Mouse (Mus musculus) G1E (cell line): ENCODE results near the gene Speer4f2. TPM values are rescaled to one million over a fixed set of nuclear protein-coding genes. Genes with fewer than 3 reads are reported as not detected.
"Not testable (repeated sequence)": the region's sequence is repeated elsewhere in the genome, so short reads cannot be mapped to it uniquely, and the experiment has no call there.

ENCODE experiments used
- ATAC-seq: 2 replicates; pipeline ENCODE4 v1.8.0; 2016; ENCODE audit warnings: mild to moderate bottlenecking; ENCODE audit not compliant: insufficient number of reproducible peaks, poor library complexity, low FRiP score, severe bottlenecking; ENCODE audit errors: extremely low read depth
- DNase-seq: peaks from one replicate; pipeline ENCODE4 v3.0.0; 2012; ENCODE audit warnings: low spot score
- H3K27me3 ChIP-seq: 2 replicates; pipeline ENCODE4 v1.6.1; 2012; ENCODE audit warnings: mild to moderate bottlenecking, low read length, inconsistent platforms; ENCODE audit not compliant: insufficient read depth
- H3K36me3 ChIP-seq: replicated peaks from 2 replicates; pipeline ENCODE3; 2012; ENCODE audit warnings: mild to moderate bottlenecking, inconsistent platforms
- H3K4me1 ChIP-seq: 2 replicates; pipeline ENCODE4 v1.6.1; 2012; ENCODE audit warnings: low read depth, low read length, inconsistent platforms, mixed read lengths; ENCODE audit not compliant: insufficient read depth
- H3K4me3 ChIP-seq: 2 replicates; pipeline ENCODE4 v1.5.1; 2012; ENCODE audit warnings: low read depth, mild to moderate bottlenecking, inconsistent platforms, low read length, moderate library complexity, mixed read lengths
- H3K9me3 ChIP-seq: replicated peaks from 2 replicates; pipeline ENCODE4 v1.6.1; 2012; ENCODE audit warnings: inconsistent platforms
- CTCF ChIP-seq: IDR thresholded peaks from 2 replicates; pipeline ENCODE4 v1.5.1; 2012; ENCODE audit warnings: low read depth, low read length, inconsistent platforms, mixed read lengths
- GATA1 ChIP-seq: IDR thresholded peaks from 2 replicates; pipeline ENCODE4 v1.6.1; 2012; ENCODE audit warnings: borderline replicate concordance, low read length, inconsistent platforms, mixed read lengths
- GATA2 ChIP-seq: IDR thresholded peaks from 2 replicates; pipeline ENCODE4 v1.6.1; 2012; ENCODE audit warnings: low read depth, low read length, inconsistent platforms, borderline replicate concordance
- POLR2AphosphoS5 ChIP-seq: IDR thresholded peaks from 2 replicates; pipeline ENCODE4 v1.6.1; 2012; ENCODE audit warnings: low read depth, low read length, inconsistent platforms; ENCODE audit not compliant: insufficient replicate concordance
- TAL1 ChIP-seq: conservative IDR thresholded peaks from 2 replicates; pipeline ENCODE4 v1.6.1; 2012; ENCODE audit warnings: low read depth, low read length, inconsistent platforms, mixed read lengths
- polyA plus RNA-seq: library from polyadenylated mRNA; stranded (reverse); fragments of >175 nt; gene quantifications from 2 replicates; pipeline ENCODE4 v1.2.3, GENCODE M21; 2012
- total RNA-seq, 2 experiments: library from RNA; stranded (forward) in 1 of 2; stranded (reverse) in 1 of 2; fragments of 200-1000 nt in 1 of 2; fragments of >200 nt in 1 of 2; fragmentation: Nextera tagmentation in 1 of 2; gene quantifications; 2 replicates each; pipeline ENCODE4 v1.2.3; 2014 to 2017

Speer4f2 gene
- not detected in 2 replicates for total RNA-seq (2014; fragmentation: Nextera tagmentation)
- not detected in 2 replicates for total RNA-seq (2017)
- polyA plus RNA-seq, result not detected in 2 replicates

- not testable (repeated sequence) for H3K36me3 ChIP-seq, ATAC-seq
Observed at GRCm38 (mm10) chr5:17372880-17373279, at the start of gene Speer4f2. TSS of gene Speer4f2 (plus strand) at chr5:17373180.

GRCm38 (mm10) chr5:17328946-17329566 is 43.9 kb upstream of the Speer4f2 start:
- TF ChIP-seq GATA1 (no peak), TAL1 (no peak), CTCF (no peak), POLR2AphosphoS5 (no peak), GATA2 (no peak)
- H3K36me3 ChIP-seq, result no peaks in the 10 kb centered on the region
- H3K4me3 ChIP-seq, result no peak overlapping the region
- H3K4me1 ChIP-seq, result no peaks in the 10 kb centered on the region
- DNase-seq, result no peak
- no peaks in the 10 kb centered on the region for H3K27me3 ChIP-seq
- no peak for ATAC-seq
- no peaks in the 10 kb centered on the region for H3K9me3 ChIP-seq

More at GRCm38 (mm10) chr5:17372880-17373279, at the start of gene Speer4f2:
- not testable (repeated sequence) for H3K4me1 ChIP-seq, DNase-seq, H3K4me3 ChIP-seq, H3K27me3 ChIP-seq, H3K9me3 ChIP-seq

GRCm38 (mm10) chr5:17334836-17335235 is 38.1 kb upstream of the Speer4f2 start:
- TF ChIP-seq CTCF (no peak), TAL1 (no peak), POLR2AphosphoS5 (no peak), GATA2 (no peak), GATA1 (no peak)
- no peaks in the 10 kb centered on the region for H3K4me1 ChIP-seq
- no peaks in the 10 kb centered on the region for H3K36me3 ChIP-seq
- no peak for DNase-seq
- no peak overlapping the region for H3K4me3 ChIP-seq
- no peaks in the 10 kb centered on the region for H3K9me3 ChIP-seq
- H3K27me3 ChIP-seq, result no peaks in the 10 kb centered on the region
- no peak for ATAC-seq

GRCm38 (mm10) chr5:17345741-17346140 is 27.2 kb upstream of the Speer4f2 start:
- not testable (repeated sequence) for H3K9me3 ChIP-seq, H3K27me3 ChIP-seq, H3K4me1 ChIP-seq, H3K36me3 ChIP-seq, H3K4me3 ChIP-seq, DNase-seq, ATAC-seq

- H3K36me3 ChIP-seq, result no peaks in the 10 kb centered on the region
- no peak for DNase-seq
- H3K4me3 ChIP-seq, result no peak overlapping the region
- H3K4me1 ChIP-seq, result no peaks in the 10 kb centered on the region
- no peaks in the 10 kb centered on the region for H3K9me3 ChIP-seq
- no peak for TF ChIP-seq CTCF
- no peak for TF ChIP-seq TAL1
- no peak for TF ChIP-seq GATA2
- TF ChIP-seq POLR2AphosphoS5, result no peak
- TF ChIP-seq GATA1, result no peak
- no peak for ATAC-seq
- no peaks in the 10 kb centered on the region for H3K27me3 ChIP-seq
Observed at GRCm38 (mm10) chr5:17359394-17359999, 13.5 kb upstream of the Speer4f2 start.

- Histone ChIP-seq H3K4me1 (no peaks in the 10 kb centered on the region), H3K4me3 (no peak overlapping the region), H3K9me3 (no peaks in the 10 kb centered on the region), H3K27me3 (no peaks in the 10 kb centered on the region), H3K36me3 (no peaks in the 10 kb centered on the region)
- ATAC-seq (no peak), DNase-seq (no peak)
- TF ChIP-seq GATA1 (no peak), TAL1 (no peak), POLR2AphosphoS5 (no peak), CTCF (no peak), GATA2 (no peak)
Observed at GRCm38 (mm10) chr5:17389926-17390325, 16.9 kb downstream of the Speer4f2 start.

GRCm38 (mm10) chr5:17391207-17391606 is 18.2 kb downstream of the Speer4f2 start:
- Histone ChIP-seq H3K4me1 (no peaks in the 10 kb centered on the region), H3K36me3 (no peaks in the 10 kb centered on the region), H3K4me3 (no peak overlapping the region), H3K9me3 (no peaks in the 10 kb centered on the region), H3K27me3 (peaks cover under 1% of the 10 kb centered on the region; the same call in 1 of the 2 replicates)
- DNase-seq (no peak), ATAC-seq (no peak)
- TF ChIP-seq GATA2 (no peak), GATA1 (no peak), TAL1 (no peak), POLR2AphosphoS5 (no peak), CTCF (no peak)
